Mouse (Mus musculus): ENCODE results near the gene Fopnl.
A peak's percentile ranks its signal among the peaks of the same experiment; 100 is the strongest.

Gene Fopnl

GRCm38 (mm10) chr16:14307373-14307772 is 9.8 kb downstream of the Fopnl start:
- no peak for DNase-seq (ENCODE audit: low read depth, low spot score)

DNA sequence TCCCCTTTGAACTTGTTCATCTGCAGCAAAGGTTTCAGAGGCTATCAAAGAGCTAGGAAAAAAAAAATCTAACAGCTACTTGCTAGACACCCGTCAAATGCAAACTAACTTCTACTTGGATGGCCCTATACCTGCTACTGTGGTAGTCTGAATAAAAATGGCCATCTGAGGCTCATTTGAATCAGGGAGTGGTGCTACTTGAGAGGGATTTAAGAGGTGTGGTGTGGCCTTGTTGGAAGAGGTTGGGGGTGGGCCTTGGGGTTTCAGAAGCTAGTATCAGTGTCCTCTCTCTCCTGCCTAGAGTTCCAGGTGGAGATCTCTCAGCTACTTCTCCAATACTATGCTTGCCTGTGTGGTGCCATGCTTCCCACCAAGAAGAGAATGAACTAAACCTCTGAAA is 10.8 kb downstream of the Fopnl start:
- DNase-seq (ENCODE audit: low read depth, low spot score) = no peak

GRCm38 (mm10) chr16:14304791-14305190 is 12.4 kb downstream of the Fopnl start:
- no peak for DNase-seq (ENCODE audit: low read depth, low spot score)

DNA sequence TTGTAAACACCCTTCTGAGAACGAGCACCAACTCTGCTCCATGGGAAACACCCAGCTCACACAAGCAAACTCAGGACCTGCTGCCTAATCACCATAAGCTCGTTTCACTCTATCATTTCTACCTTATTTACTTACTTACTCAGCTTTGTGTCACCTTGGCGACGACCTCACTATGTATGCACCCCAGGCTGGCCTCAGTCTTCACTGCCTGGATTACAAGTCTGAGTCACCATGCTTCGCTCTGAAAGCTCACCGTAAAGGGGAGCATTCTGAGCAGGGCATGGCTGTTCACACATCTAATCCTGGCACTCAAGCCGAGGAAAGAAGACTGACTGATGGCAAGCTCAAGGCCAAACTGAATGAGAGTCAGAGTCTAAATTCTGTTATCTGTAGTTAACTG is 13.5 kb downstream of the Fopnl start:
- no peak for DNase-seq (ENCODE audit: low read depth, low spot score)

GRCm38 (mm10) chr16:14303148-14303547 is 14.1 kb downstream of the Fopnl start:
- no peak for DNase-seq (ENCODE audit: low read depth, low spot score)

GRCm38 (mm10) chr16:14298461-14298860 is 18.7 kb downstream of the Fopnl start:
- no peak for DNase-seq (ENCODE audit: low read depth, low spot score)

- no peak for DNase-seq (ENCODE audit: low read depth, low spot score)
These were observed 19.5 kb downstream of the Fopnl start for GRCm38 (mm10) chr16:14297746-14298145.

DNA sequence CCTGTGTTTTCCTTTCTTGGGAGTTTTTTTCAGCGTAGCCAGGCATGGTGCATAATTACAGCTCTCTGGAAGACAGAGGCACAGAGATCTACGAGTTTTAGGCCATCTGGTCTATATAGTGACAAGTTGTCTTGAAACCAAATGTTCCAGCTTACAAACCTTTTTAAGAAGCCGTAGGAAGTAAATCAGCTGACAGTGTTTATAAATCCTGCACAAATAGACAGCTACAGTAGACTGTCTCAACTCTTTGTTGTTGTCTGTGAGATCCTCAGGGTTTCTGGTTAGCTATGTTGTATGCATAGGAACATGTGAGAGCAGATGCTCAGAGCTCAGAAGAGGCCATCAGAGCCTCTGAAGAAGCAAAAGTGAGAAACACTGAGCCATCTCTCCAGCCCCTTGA is 20.1 kb downstream of the Fopnl start:
- DNase-seq (ENCODE audit: low read depth, low spot score) = no peak

- DNase-seq (ENCODE audit: low read depth, low spot score) = no peak
These were observed 20.6 kb downstream of the Fopnl start for GRCm38 (mm10) chr16:14296544-14297124.

GRCm38 (mm10) chr16:14295291-14295690 is 21.9 kb downstream of the Fopnl start:
- DNase-seq (ENCODE audit: low read depth, low spot score) = no peak

GRCm38 (mm10) chr16:14292205-14293199 is 24.7 kb downstream of the Fopnl start:
- no peak for DNase-seq (ENCODE audit: low read depth, low spot score)

GRCm38 (mm10) chr16:14291223-14291622 is 26.0 kb downstream of the Fopnl start, which contains the start of gene Myh11:
TSS of gene Myh11 (minus strand) at chr16:14291372.
- peak; percentile 62 for DNase-seq (ENCODE audit: low read depth, low spot score)

DNA sequence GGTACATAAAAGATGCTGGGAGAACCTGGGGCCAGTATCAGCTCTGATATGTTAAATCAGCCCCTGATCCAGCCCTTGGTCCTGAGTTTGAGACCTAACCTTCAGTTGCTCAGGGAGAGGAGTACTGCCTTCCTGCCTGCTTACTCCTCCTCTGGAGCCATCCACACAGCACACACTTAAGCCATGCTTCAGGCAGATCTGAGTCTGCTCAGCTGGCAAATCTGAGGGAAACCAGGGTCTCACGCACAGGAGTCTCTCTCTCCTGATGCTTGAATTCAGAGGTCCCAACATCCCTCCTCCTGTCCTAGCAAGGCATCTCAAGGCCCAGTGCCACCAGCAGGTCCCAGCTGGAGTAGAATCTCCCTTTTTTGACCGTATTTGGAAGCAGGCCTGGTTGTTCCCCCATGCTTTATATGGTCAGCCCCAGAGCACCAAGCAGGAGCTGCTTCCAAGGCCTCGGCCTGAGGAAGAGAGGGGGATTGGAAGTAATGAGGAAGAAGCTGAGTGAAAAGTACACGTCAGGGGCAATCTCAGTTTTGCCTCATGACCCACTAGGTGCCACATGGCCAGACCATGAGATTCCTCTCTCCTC is 44.7 kb downstream of the Fopnl start:
- DNase-seq (ENCODE audit: low read depth, low spot score) = no peak

DNA sequence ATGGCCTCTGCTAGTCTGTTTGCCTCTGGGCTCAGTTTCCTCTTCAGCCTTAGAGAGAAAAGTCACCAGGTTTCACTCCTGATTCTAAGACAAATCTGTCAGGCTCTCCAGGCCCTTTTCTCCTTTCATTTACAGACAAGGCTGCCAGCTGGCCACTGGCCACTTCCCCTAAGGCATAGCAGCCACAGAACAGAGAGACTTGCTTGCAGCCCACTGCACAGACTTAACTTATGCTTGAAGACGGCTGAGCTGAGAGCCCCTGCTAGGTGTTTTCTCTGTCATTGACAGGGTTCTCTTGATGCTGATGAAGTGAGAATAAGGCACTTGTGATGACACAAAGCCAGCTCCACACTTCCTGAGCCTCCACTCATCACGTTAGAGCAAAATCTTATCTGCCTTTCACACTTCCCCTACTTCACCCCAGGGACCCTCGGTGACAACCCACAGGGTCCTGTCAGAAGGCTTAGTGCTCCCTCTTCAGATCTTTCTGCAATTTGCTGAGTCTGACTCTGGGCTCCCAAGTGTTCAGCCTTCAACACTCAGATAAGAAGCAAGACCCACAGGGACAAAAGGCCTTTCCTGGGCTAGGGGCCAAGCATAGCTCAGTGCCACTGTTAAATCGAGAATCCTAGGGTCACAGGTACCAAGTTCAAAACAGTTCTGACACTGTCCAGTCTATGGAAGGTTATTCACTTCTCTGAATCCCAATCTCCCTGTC is 51.8 kb downstream of the Fopnl start:
- DNase-seq (ENCODE audit: low read depth, low spot score) = no peak

- no peak for DNase-seq (ENCODE audit: low read depth, low spot score)
These were observed 52.7 kb downstream of the Fopnl start for GRCm38 (mm10) chr16:14264504-14264903.

DNA sequence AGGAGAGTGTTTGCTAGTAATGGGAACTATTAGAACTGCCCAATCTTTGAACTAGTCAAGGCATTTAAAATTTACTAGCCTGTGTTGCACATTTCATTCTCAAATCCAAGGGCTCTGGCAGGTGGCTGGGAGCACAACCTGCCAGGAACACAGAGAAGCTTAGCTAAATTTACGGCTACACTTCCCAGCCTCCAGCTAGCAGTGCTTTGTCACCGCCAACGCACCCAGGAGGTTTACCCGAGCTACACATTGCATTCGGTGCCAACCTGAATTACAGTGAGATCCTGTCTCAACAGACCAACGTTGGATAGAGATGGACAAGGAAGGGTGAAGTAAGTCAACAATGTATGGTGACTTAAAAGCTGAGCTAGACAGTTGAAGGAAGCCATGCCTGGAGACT is 54.0 kb downstream of the Fopnl start:
- DNase-seq (ENCODE audit: low read depth, low spot score) = no peak

DNA sequence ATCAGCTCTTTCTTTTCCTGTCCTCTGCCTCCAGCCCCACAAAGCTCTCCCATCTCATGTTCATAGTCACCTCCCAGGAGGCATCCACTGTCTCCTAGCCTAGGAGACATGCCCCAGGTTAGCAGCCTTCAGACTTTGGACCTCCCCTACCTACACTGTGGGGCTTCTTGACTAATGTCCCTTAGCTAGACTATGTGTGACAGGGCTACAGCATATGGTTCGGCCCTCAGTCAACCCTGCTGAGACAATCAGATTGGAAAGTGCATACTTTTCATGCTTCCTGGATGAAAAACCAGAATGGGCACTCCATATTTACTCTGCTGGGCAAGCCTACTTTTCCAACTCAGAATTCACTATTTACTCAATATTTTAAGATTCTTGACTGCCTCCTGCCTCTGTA is 54.8 kb downstream of the Fopnl start:
- no peak for DNase-seq (ENCODE audit: low read depth, low spot score)

- DNase-seq (ENCODE audit: low read depth, low spot score) = peak; percentile 88
These were observed 58.3 kb downstream of the Fopnl start for GRCm38 (mm10) chr16:14258856-14259255.

- peak; percentile 56 for DNase-seq (ENCODE audit: low read depth, low spot score)
These were observed 63.6 kb downstream of the Fopnl start for GRCm38 (mm10) chr16:14253586-14253985.

GRCm38 (mm10) chr16:14252877-14253276 is 64.3 kb downstream of the Fopnl start:
- no peak for DNase-seq (ENCODE audit: low read depth, low spot score)

GRCm38 (mm10) chr16:14249913-14250312 is 67.3 kb downstream of the Fopnl start:
- DNase-seq (ENCODE audit: low read depth, low spot score) = peak; percentile 18
